Mouse (Mus musculus) ovary, adult 18-20 months (tissue): ENCODE results near the gene Slc25a39.
"Not testable (repeated sequence)": the region's sequence is repeated elsewhere in the genome, so short reads cannot be mapped to it uniquely, and the experiment has no call there.

Source experiments
- DNase-seq: peaks from one replicate; pipeline ENCODE4 v3.0.0; 2022; ENCODE audit warnings: low spot score, mixed read lengths

Gene Slc25a39

GRCm38 (mm10) chr11:102394421-102395124, 13.2 kb downstream of the Slc25a39 start:
- DNase-seq = no peak

- no peak for DNase-seq
Observed at GRCm38 (mm10) chr11:102393719-102394420, 13.9 kb downstream of the Slc25a39 start.

- DNase-seq = peak; percentile 75
Observed at GRCm38 (mm10) chr11:102393238-102393634, 14.5 kb downstream of the Slc25a39 start, which contains the start of gene Rundc3a. TSS of gene Rundc3a (plus strand) at chr11:102393403.

- DNase-seq = no peak
Observed at GRCm38 (mm10) chr11:102392441-102393237, 15.1 kb downstream of the Slc25a39 start.

- not testable (repeated sequence) for DNase-seq
Observed at GRCm38 (mm10) chr11:102389436-102389835, 18.3 kb downstream of the Slc25a39 start.

GRCm38 (mm10) chr11:102386121-102386520, 21.6 kb downstream of the Slc25a39 start:
- DNase-seq = no peak

- DNase-seq = no peak
Observed at GRCm38 (mm10) chr11:102385075-102385474, 22.7 kb downstream of the Slc25a39 start.

GRCm38 (mm10) chr11:102384418-102384817, 23.3 kb downstream of the Slc25a39 start:
- no peak for DNase-seq

- no peak for DNase-seq
Observed at GRCm38 (mm10) chr11:102383365-102384136, 24.2 kb downstream of the Slc25a39 start.

GRCm38 (mm10) chr11:102382794-102383193, 25.0 kb downstream of the Slc25a39 start:
- DNase-seq = no peak

GRCm38 (mm10) chr11:102381341-102382100, 26.2 kb downstream of the Slc25a39 start:
- no peak for DNase-seq

- no peak for DNase-seq
Observed at GRCm38 (mm10) chr11:102380091-102380490, 27.7 kb downstream of the Slc25a39 start.

- no peak for DNase-seq
Observed at GRCm38 (mm10) chr11:102377186-102377585, 30.6 kb downstream of the Slc25a39 start.

- DNase-seq = no peak
Observed at GRCm38 (mm10) chr11:102376196-102376835, 31.4 kb downstream of the Slc25a39 start.

- DNase-seq = peak; percentile 59
Observed at GRCm38 (mm10) chr11:102375196-102376173, 32.3 kb downstream of the Slc25a39 start.

- no peak for DNase-seq
Observed at GRCm38 (mm10) chr11:102374108-102374725, 33.5 kb downstream of the Slc25a39 start.

GRCm38 (mm10) chr11:102373646-102374045, 34.1 kb downstream of the Slc25a39 start:
- no peak for DNase-seq

- DNase-seq = no peak
Observed at GRCm38 (mm10) chr11:102372936-102373335, 34.8 kb downstream of the Slc25a39 start.
